Mouse (Mus musculus) lung, adult 2 months (tissue): ENCODE results near the gene Mrto4. TPM values are rescaled to one million over a fixed set of nuclear protein-coding genes. Genes with fewer than 3 reads are reported as not detected.
A peak's percentile ranks its signal among the peaks of the same experiment; 100 is the strongest.

Experiments used
- DNase-seq: peaks from one replicate; pipeline ENCODE4 v3.0.0; 2022
- H3K4me1 ChIP-seq: fragments of 200-500 bp; 2 replicates; pipeline ENCODE4 v1.6.1; 2011; ENCODE audit warnings: low read length; ENCODE audit not compliant: control insufficient read depth, insufficient read depth
- H3K4me3 ChIP-seq: fragments of 200-500 bp; replicated peaks from 2 replicates; pipeline ENCODE3; 2011; ENCODE audit warnings: low read depth, mild to moderate bottlenecking, control low read depth, low read length; ENCODE audit errors: extremely low read depth
- CTCF ChIP-seq: fragments of 200-500 bp; IDR thresholded peaks from 2 replicates; pipeline ENCODE4 v1.5.1; 2011; ENCODE audit warnings: mild to moderate bottlenecking, low read length, control low read depth; ENCODE audit not compliant: insufficient read depth
- POLR2A ChIP-seq: fragments of 200-500 bp; IDR thresholded peaks from 2 replicates; pipeline ENCODE4 v1.6.1; 2011; ENCODE audit warnings: low read depth, mild to moderate bottlenecking, control low read depth, low read length, borderline replicate concordance; ENCODE audit errors: extremely low read depth
- WGBS: fragments of 180-500 bp; shearing (Covaris S2); methylation state at CpG from one replicate; pipeline ENCODE4 v1.1.7; 2018; 5-methylcytosine and 5-hydroxymethylcytosine counted together
- polyA plus RNA-seq: library from polyadenylated mRNA; depleted of rRNA; stranded (reverse); fragments of >200 nt; gene quantifications from 2 replicates; pipeline ENCODE4 v1.2.3, GENCODE M21; 2012

Gene Mrto4
- polyA plus RNA-seq, 1 experiment = 17.9 TPM

- no peak overlapping the region for H3K4me3 ChIP-seq
- TF ChIP-seq POLR2A (no peak), CTCF (no peak)
- no peak for DNase-seq
- no peaks in the 10 kb centered on the region for H3K4me1 ChIP-seq
- WGBS = 85% methylated on average over 23 of the region's 23 CpGs
These were observed 6.9 kb downstream of the Mrto4 start for GRCm38 (mm10) chr4:139345416-139346019.

GRCm38 (mm10) chr4:139343718-139344117, 8.7 kb downstream of the Mrto4 start:
- Histone ChIP-seq H3K4me3 (no peak overlapping the region), H3K4me1 (no peaks in the 10 kb centered on the region)
- DNase-seq = no peak
- 52% methylated on average over 5 of the region's 5 CpGs for WGBS
- TF ChIP-seq CTCF (no peak), POLR2A (no peak)

DNA sequence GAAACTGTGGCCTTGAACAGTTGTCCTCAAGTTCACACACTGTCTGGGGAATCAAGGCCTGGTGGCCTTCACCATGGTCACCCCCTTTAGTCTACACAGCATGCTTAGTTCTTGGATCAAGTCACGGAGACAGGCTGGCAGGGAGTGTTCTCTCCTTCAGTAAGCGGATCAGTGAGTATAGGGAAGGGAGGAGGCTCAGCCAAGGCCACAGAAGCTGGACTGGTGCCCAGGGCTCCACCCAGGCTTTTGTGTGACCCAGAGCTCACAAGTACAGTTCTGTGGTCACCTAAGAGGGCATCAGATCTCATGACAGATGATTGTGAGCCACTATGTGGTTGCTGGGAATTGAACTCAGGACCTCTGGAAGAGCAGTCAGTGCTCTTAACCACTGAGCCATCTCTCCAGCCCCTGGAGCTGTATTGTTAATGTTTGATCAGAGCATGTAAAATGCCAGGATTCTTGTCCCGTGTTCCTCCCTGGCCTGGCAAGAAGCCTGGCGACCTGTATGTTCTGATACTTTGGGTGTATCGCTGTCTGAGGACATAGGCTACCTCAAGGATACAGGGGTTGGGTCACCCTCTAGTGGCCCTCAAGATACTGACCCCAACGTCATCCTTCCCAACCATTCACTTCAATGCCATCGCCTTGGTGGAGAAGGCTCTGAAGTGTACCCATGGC, 10.7 kb downstream of the Mrto4 start:
- H3K4me3 ChIP-seq = no peak overlapping the region
- no peak for DNase-seq
- WGBS = 60% methylated on average over 7 of the region's 7 CpGs
- H3K4me1 ChIP-seq = no peaks in the 10 kb centered on the region
- TF ChIP-seq CTCF (no peak), POLR2A (no peak)

DNA sequence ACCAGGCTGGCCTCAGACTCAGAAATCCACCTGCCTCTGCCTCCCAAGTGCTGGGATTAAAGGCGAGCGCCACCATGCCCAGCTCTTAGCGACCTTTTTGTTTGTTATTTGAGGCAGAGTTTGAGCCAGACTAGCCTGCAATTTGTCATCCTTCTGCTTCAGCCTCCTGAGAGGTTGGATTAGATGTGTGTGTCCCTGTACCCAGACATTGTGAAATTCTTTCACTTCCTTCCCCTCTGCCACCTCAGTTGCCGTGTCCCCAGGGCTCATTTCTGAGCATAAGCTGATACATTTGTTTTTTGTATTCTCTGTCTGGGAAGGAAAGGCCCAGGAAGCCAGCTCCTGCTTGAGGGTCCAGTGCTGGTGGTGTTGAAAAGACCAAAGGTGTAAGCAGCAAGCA, 11.5 kb downstream of the Mrto4 start:
- H3K4me1 ChIP-seq = no peaks in the 10 kb centered on the region
- H3K4me3 ChIP-seq = no peak overlapping the region
- DNase-seq = no peak
- WGBS = 57% methylated on average over 4 of the region's 4 CpGs
- no peak for TF ChIP-seq CTCF
- TF ChIP-seq POLR2A = no peak

- whole genome bisulfite sequencing = 51% methylated on average over 33 of the region's 33 CpGs
- Histone ChIP-seq H3K4me1 (no peaks in the 10 kb centered on the region), H3K4me3 (no peak overlapping the region)
- no peak for TF ChIP-seq POLR2A
- no peak for TF ChIP-seq CTCF
- DNase-seq = no peak
These were observed 14.2 kb downstream of the Mrto4 start for GRCm38 (mm10) chr4:139338145-139338544.

- TF ChIP-seq CTCF (peak; percentile 86), POLR2A (no peak)
- Histone ChIP-seq H3K4me1 (no peaks in the 10 kb centered on the region), H3K4me3 (peak overlapping the region; percentile 3)
- WGBS = 20% methylated on average over 24 of the region's 24 CpGs
- peak; percentile 78 for DNase-seq
These were observed 15.4 kb downstream of the Mrto4 start for GRCm38 (mm10) chr4:139336822-139337483.

DNA sequence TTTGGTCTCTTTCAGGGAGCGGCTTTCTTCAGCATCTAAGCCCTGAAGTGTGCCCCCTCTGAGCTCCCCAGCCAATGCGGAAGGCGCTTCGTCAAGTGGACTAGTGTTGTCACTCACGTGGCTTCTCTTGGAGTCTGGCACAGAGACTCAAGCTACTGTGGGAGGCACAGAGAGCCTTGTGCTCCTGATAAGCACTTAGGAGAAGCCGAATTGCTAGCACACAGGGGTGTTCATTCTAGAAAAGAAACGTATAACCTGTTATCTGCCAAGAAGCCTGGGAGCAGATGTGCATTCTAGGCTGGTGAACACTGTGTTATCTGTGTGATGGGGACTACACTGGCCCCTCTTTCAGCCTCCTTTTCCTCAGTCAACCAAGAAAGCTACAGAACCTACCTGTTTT, 16.9 kb downstream of the Mrto4 start:
- H3K4me1 ChIP-seq = no peaks in the 10 kb centered on the region
- 36% methylated on average over 7 of the region's 7 CpGs for WGBS
- TF ChIP-seq POLR2A (no peak), CTCF (no peak)
- DNase-seq = no peak
- no peak overlapping the region for H3K4me3 ChIP-seq

- 38% methylated on average over 9 of the region's 9 CpGs for WGBS
- no peak overlapping the region for H3K4me3 ChIP-seq
- TF ChIP-seq POLR2A (no peak), CTCF (no peak)
- no peaks in the 10 kb centered on the region for H3K4me1 ChIP-seq
- no peak for DNase-seq
These were observed 17.6 kb downstream of the Mrto4 start for GRCm38 (mm10) chr4:139334631-139335295.

- TF ChIP-seq POLR2A = peak; percentile 36; the same call in 1 of the 2 replicates
- peak; percentile 72 for TF ChIP-seq CTCF
- 6% methylated on average over 10 of the region's 10 CpGs for WGBS
- Histone ChIP-seq H3K4me3 (peak overlapping the region; percentile 23), H3K4me1 (no peaks in the 10 kb centered on the region)
- peak; percentile 65 for DNase-seq
These were observed 21.8 kb downstream of the Mrto4 start for GRCm38 (mm10) chr4:139330605-139331004.

- TF ChIP-seq CTCF = no peak
- TF ChIP-seq POLR2A = no peak
- DNase-seq = no peak
- no peak overlapping the region for H3K4me3 ChIP-seq
- 82% methylated on average over 4 of the region's 4 CpGs for WGBS
- H3K4me1 ChIP-seq = no peaks in the 10 kb centered on the region
These were observed 32.6 kb downstream of the Mrto4 start for GRCm38 (mm10) chr4:139319740-139320139.
